Mouse (Mus musculus): ENCODE measurements around the gene Cib4.

DNA sequence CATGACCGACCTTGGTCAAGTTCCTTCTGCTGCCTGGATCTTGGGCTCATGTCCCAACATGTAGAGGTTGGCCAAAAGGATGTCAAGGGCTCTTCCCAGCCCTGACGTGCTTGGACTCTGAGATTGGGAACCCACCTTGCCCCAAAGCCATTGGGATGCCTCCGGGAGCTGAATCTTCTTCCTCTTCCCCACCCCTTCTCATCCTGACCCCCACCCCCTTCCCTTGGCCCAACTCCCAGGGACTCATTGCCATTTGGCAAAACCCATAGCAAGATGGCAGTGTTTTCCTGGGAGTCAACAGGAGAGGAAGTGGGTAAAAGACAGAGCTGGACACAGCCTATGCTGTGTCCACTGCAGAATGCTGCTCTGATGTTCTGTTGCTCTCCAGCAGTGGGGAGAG is 43.9 kb upstream of the Cib4 start:
- no peak for TF ChIP-seq CTCF (IDR thresholded peaks at IDR 0.05; ENCODE audit: borderline replicate concordance, insufficient read depth, low read length)
- TF ChIP-seq POLR2A (IDR thresholded peaks at IDR 0.05; ENCODE audit: low read depth, low read length), result no peak
